Mouse (Mus musculus) heart, embryonic 12.5 days (tissue): Measurements from ENCODE around the gene Serpinb7. TPM values are rescaled to one million over a fixed set of nuclear protein-coding genes. Genes with fewer than 3 reads are reported as not detected.

Experiments used
- ATAC-seq: fragments of 200-750 bp; cut with Nextera tagmentation; 2 replicates; pipeline ENCODE4 v1.8.0; 2017; ENCODE audit warnings: moderate TSS enrichment, moderate library complexity; ENCODE audit not compliant: insufficient number of reproducible peaks, low FRiP score
- H3K27ac ChIP-seq: fragments of 300-500 bp; sonication (generic); 2 replicates; pipeline ENCODE4 v1.5.1; 2016; ENCODE audit warnings: mild to moderate bottlenecking, moderate library complexity; ENCODE audit not compliant: poor library complexity, severe bottlenecking
- H3K27me3 ChIP-seq: fragments of 300-500 bp; sonication (generic); replicated peaks from 2 replicates; pipeline ENCODE4 v1.6.1; 2016; ENCODE audit warnings: mild to moderate bottlenecking, moderate library complexity
- H3K36me3 ChIP-seq: fragments of 300-500 bp; sonication (generic); 2 replicates; pipeline ENCODE4 v1.6.1; 2016; ENCODE audit warnings: mild to moderate bottlenecking, moderate library complexity
- H3K4me1 ChIP-seq: fragments of 300-500 bp; sonication (generic); replicated peaks from 2 replicates; pipeline ENCODE4 v1.6.1; 2016; ENCODE audit warnings: mild to moderate bottlenecking
- H3K4me2 ChIP-seq: fragments of 300-500 bp; sonication (generic); 2 replicates; pipeline ENCODE4 v1.6.1; 2016; ENCODE audit warnings: mild to moderate bottlenecking, moderate library complexity
- H3K4me3 ChIP-seq: fragments of 300-500 bp; sonication (generic); 2 replicates; pipeline ENCODE4 v1.5.1; 2016; ENCODE audit warnings: mild to moderate bottlenecking
- H3K9ac ChIP-seq: fragments of 300-500 bp; sonication (generic); 2 replicates; pipeline ENCODE4 v1.6.1; 2016; ENCODE audit warnings: mild to moderate bottlenecking, moderate library complexity
- H3K9me3 ChIP-seq: fragments of 300-500 bp; sonication (generic); replicated peaks from 2 replicates; pipeline ENCODE4 v1.6.1; 2016; ENCODE audit warnings: mild to moderate bottlenecking, moderate library complexity
- WGBS: fragments of 180-500 bp; shearing (Covaris S2); methylation state at CpG from one replicate; pipeline ENCODE4 v1.1.7; 2016; 5-methylcytosine and 5-hydroxymethylcytosine counted together
- polyA plus RNA-seq: library from polyadenylated mRNA; unstranded; fragments of >200 nt; fragmentation: Nextera tagmentation; extraction: Ambion mirVana; gene quantifications from 2 replicates; pipeline ENCODE4 v1.2.1, GENCODE M21; 2016

The Serpinb7 gene
- polyA plus RNA-seq, 1 experiment from 2014 or later = not detected

- no peak overlapping the region for H3K4me3 ChIP-seq
- WGBS = 73% methylated on average over 2 of the region's 2 CpGs
- H3K9me3 ChIP-seq = no peaks in the 10 kb centered on the region
- H3K4me2 ChIP-seq = no peak overlapping the region
- no peak overlapping the region for H3K27ac ChIP-seq
- H3K36me3 ChIP-seq = no peaks in the 10 kb centered on the region
- H3K9ac ChIP-seq = no peak overlapping the region
- no peaks in the 10 kb centered on the region for H3K27me3 ChIP-seq
- no peak for ATAC-seq
- no peaks in the 10 kb centered on the region for H3K4me1 ChIP-seq
Observed at GRCm38 (mm10) chr1:107389753-107390152, 9.7 kb upstream of the Serpinb7 start.

- Histone ChIP-seq H3K9ac (no peak overlapping the region), H3K4me1 (no peaks in the 10 kb centered on the region), H3K36me3 (no peaks in the 10 kb centered on the region), H3K4me2 (no peak overlapping the region), H3K27me3 (no peaks in the 10 kb centered on the region), H3K9me3 (no peaks in the 10 kb centered on the region), H3K27ac (no peak overlapping the region), H3K4me3 (no peak overlapping the region)
- no peak for ATAC-seq
- WGBS = 42% methylated on average over 1 of the region's 1 CpGs
Observed at GRCm38 (mm10) chr1:107397481-107397880, 2.0 kb upstream of the Serpinb7 start.

- H3K27me3 ChIP-seq = no peaks in the 10 kb centered on the region
- no peak overlapping the region for H3K9ac ChIP-seq
- no peaks in the 10 kb centered on the region for H3K9me3 ChIP-seq
- H3K4me1 ChIP-seq = no peaks in the 10 kb centered on the region
- H3K4me3 ChIP-seq = no peak overlapping the region
- WGBS = 68% methylated on average over 4 of the region's 4 CpGs
- no peak overlapping the region for H3K27ac ChIP-seq
- H3K4me2 ChIP-seq = no peak overlapping the region
- no peaks in the 10 kb centered on the region for H3K36me3 ChIP-seq
- ATAC-seq = no peak
Observed at GRCm38 (mm10) chr1:107402082-107402481, 2.6 kb downstream of the Serpinb7 start.

- H3K27me3 ChIP-seq = no peaks in the 10 kb centered on the region
- H3K4me1 ChIP-seq = no peaks in the 10 kb centered on the region
- no peak overlapping the region for H3K9ac ChIP-seq
- H3K36me3 ChIP-seq = no peaks in the 10 kb centered on the region
- WGBS = 22% methylated on average over 1 of the region's 1 CpGs
- ATAC-seq = no peak
- H3K9me3 ChIP-seq = no peaks in the 10 kb centered on the region
- no peak overlapping the region for H3K4me2 ChIP-seq
- no peak overlapping the region for H3K27ac ChIP-seq
- H3K4me3 ChIP-seq = no peak overlapping the region
Observed at GRCm38 (mm10) chr1:107414650-107415049, 15.2 kb downstream of the Serpinb7 start.

- Histone ChIP-seq H3K27me3 (no peaks in the 10 kb centered on the region), H3K36me3 (no peaks in the 10 kb centered on the region), H3K27ac (no peak overlapping the region), H3K4me3 (no peak overlapping the region), H3K9ac (no peak overlapping the region), H3K4me1 (no peaks in the 10 kb centered on the region), H3K4me2 (no peak overlapping the region), H3K9me3 (no peaks in the 10 kb centered on the region)
- ATAC-seq = no peak
- 73% methylated on average over 4 of the region's 4 CpGs for WGBS
Observed at GRCm38 (mm10) chr1:107422487-107422886, 23.0 kb downstream of the Serpinb7 start.

- H3K9ac ChIP-seq = no peak overlapping the region
- no peaks in the 10 kb centered on the region for H3K27me3 ChIP-seq
- H3K36me3 ChIP-seq = no peaks in the 10 kb centered on the region
- no peak overlapping the region for H3K4me2 ChIP-seq
- H3K27ac ChIP-seq = no peak overlapping the region
- no peaks in the 10 kb centered on the region for H3K4me1 ChIP-seq
- ATAC-seq = no peak
- no peak overlapping the region for H3K4me3 ChIP-seq
- H3K9me3 ChIP-seq = no peaks in the 10 kb centered on the region
Observed at GRCm38 (mm10) chr1:107431253-107431652, 31.8 kb downstream of the Serpinb7 start.

- Histone ChIP-seq H3K4me2 (no peak overlapping the region), H3K36me3 (no peaks in the 10 kb centered on the region), H3K4me3 (no peak overlapping the region), H3K9me3 (0 out of 2 replicates have a peak, but pooled peaks cover 3% of the 10 kb centered on the region), H3K9ac (no peak overlapping the region), H3K4me1 (no peaks in the 10 kb centered on the region), H3K27ac (no peak overlapping the region), H3K27me3 (no peaks in the 10 kb centered on the region)
- WGBS = 75% methylated on average over 2 of the region's 2 CpGs
- ATAC-seq = no peak
Observed at GRCm38 (mm10) chr1:107435528-107435927, 36.1 kb downstream of the Serpinb7 start.

GRCm38 (mm10) chr1:107439462-107439861, 40.0 kb downstream of the Serpinb7 start:
- no peaks in the 10 kb centered on the region for H3K36me3 ChIP-seq
- H3K4me1 ChIP-seq = no peaks in the 10 kb centered on the region
- no peak for ATAC-seq
- no peak overlapping the region for H3K27ac ChIP-seq
- H3K4me2 ChIP-seq = no peak overlapping the region
- WGBS = 73% methylated on average over 3 of the region's 3 CpGs
- H3K4me3 ChIP-seq = no peak overlapping the region
- no peaks in the 10 kb centered on the region for H3K27me3 ChIP-seq
- H3K9me3 ChIP-seq = 0 out of 2 replicates have a peak, but pooled peaks cover 3% of the 10 kb centered on the region
- H3K9ac ChIP-seq = no peak overlapping the region

GRCm38 (mm10) chr1:107445352-107445751, 45.9 kb downstream of the Serpinb7 start:
- ATAC-seq = no peak
- Histone ChIP-seq H3K27ac (no peak overlapping the region), H3K4me1 (no peaks in the 10 kb centered on the region), H3K27me3 (no peaks in the 10 kb centered on the region), H3K36me3 (no peaks in the 10 kb centered on the region), H3K4me3 (no peak overlapping the region), H3K9me3 (no peaks in the 10 kb centered on the region), H3K9ac (no peak overlapping the region), H3K4me2 (no peak overlapping the region)
- 78% methylated on average over 5 of the region's 5 CpGs for WGBS

- WGBS = 67% methylated on average over 3 of the region's 3 CpGs
- no peaks in the 10 kb centered on the region for H3K4me1 ChIP-seq
- no peak overlapping the region for H3K9ac ChIP-seq
- H3K27ac ChIP-seq = no peak overlapping the region
- H3K36me3 ChIP-seq = no peaks in the 10 kb centered on the region
- H3K4me2 ChIP-seq = no peak overlapping the region
- no peaks in the 10 kb centered on the region for H3K27me3 ChIP-seq
- H3K4me3 ChIP-seq = no peak overlapping the region
- no peaks in the 10 kb centered on the region for H3K9me3 ChIP-seq
- no peak for ATAC-seq
Observed at GRCm38 (mm10) chr1:107447228-107447931, 47.9 kb downstream of the Serpinb7 start.

GRCm38 (mm10) chr1:107479909-107480308, 80.5 kb downstream of the Serpinb7 start:
- Histone ChIP-seq H3K4me3 (no peak overlapping the region), H3K9me3 (no peaks in the 10 kb centered on the region), H3K27ac (no peak overlapping the region), H3K4me2 (no peak overlapping the region), H3K4me1 (0 out of 2 replicates have a peak, but pooled peaks cover 2% of the 10 kb centered on the region), H3K36me3 (no peaks in the 10 kb centered on the region), H3K9ac (no peak overlapping the region), H3K27me3 (no peaks in the 10 kb centered on the region)
- ATAC-seq = no peak

GRCm38 (mm10) chr1:107481452-107481851, 82.0 kb downstream of the Serpinb7 start:
- Histone ChIP-seq H3K27ac (no peak overlapping the region), H3K4me1 (0 out of 2 replicates have a peak, but pooled peaks cover 2% of the 10 kb centered on the region), H3K4me2 (peak overlapping the region; percentile 59), H3K9me3 (no peaks in the 10 kb centered on the region), H3K36me3 (no peaks in the 10 kb centered on the region), H3K9ac (no peak overlapping the region; the same call in 1 of the 2 replicates), H3K4me3 (no peak overlapping the region), H3K27me3 (no peaks in the 10 kb centered on the region)
- 0 out of 2 replicates have a peak, but pooled peaks have one; percentile 42 for ATAC-seq
- WGBS = 23% methylated on average over 11 of the region's 11 CpGs
